Comparison of ENCODE assay signal across 15 mouse cellular contexts in the genomic region with DNA sequence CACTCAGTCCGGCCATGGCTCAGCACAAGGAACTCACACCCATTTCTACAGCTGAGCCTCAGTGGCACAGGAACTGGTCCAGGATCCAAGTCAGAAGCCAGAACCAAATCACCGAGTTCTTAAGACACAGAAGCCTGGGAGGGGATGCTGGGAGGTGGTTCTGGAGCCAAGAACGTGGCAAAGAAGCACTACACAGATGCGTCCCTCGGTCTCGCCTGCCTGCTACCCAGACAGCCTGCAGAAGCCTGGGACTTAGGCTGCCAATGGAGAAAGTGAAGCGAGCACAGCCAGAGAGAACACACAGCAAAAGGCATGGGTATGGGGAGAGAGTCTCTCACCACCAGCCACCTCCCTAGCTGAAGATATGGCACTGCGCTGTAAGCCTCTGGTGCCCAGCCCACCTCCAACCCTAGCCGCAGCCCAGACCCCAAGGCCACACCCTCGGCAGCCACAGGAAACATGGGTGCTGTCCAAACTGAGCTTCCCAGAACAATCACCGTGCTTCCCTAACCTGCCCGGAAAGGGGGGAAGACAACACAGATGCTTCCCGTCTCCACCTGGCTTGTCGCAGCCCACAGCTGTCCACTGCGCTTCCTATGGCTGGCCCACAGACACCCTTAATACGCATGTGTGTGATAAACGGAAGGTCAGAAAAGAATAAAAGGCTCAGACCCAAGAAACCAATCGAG. TPM values are rescaled to one million over a fixed set of nuclear protein-coding genes. Genes with fewer than 3 reads are reported as not detected.
A peak's percentile ranks its signal among the peaks of the same experiment; 100 is the strongest.
DNase-seq lines count a peak whose midpoint lies in the region; ATAC-seq and TF ChIP-seq lines count a peak whose summit lies in the region.
"Had no signal": no experiment of that assay in that cellular context is flagged by ENCODE, and none has a peak within 500 bp of the region (broad histone marks: within the 10 kb centered on the region; RNA-seq: fewer than 3 reads in every experiment).

No protein-coding gene starts in this region.

- no peak for TF ChIP-seq CTCF in stomach, postnatal 0 days (IDR thresholded peaks at IDR 0.05; ENCODE audit: low read depth)

- no peak overlapping the region for H3K9ac ChIP-seq in heart, embryonic 11.5 days (ENCODE audit: low read depth, low read length)
- H3K9ac ChIP-seq in lung, embryonic 16.5 days (ENCODE audit: low read length): no peak overlapping the region
- H3K9ac ChIP-seq in stomach, postnatal 0 days (ENCODE audit: low read length): no peak overlapping the region
- H3K9ac ChIP-seq: limb, embryonic 15.5 days had no signal

- no peak overlapping the region for H3K27ac ChIP-seq in heart, embryonic 11.5 days (ENCODE audit: low read depth, low read length)
- no peak overlapping the region for H3K27ac ChIP-seq in lung, embryonic 16.5 days (ENCODE audit: low read length)
- no peak overlapping the region for H3K27ac ChIP-seq in stomach, postnatal 0 days (replicated peaks)
- H3K27ac ChIP-seq: limb, embryonic 15.5 days had no signal

- peaks cover 22% of the 10 kb centered on the region for H3K4me1 ChIP-seq in heart, embryonic 11.5 days (ENCODE audit: control insufficient read depth, insufficient read depth, low read length)
- peaks cover 18% of the 10 kb centered on the region for H3K4me1 ChIP-seq in lung, embryonic 16.5 days (replicated peaks; ENCODE audit: control insufficient read depth, insufficient read depth, low read length)
- peaks cover 7% of the 10 kb centered on the region for H3K4me1 ChIP-seq in stomach, postnatal 0 days (replicated peaks; ENCODE audit: control insufficient read depth, insufficient read depth)

- 0 out of 2 replicates have a peak, but pooled peaks cover 3% of the 10 kb centered on the region for H3K27me3 ChIP-seq in heart, embryonic 11.5 days (ENCODE audit: control insufficient read depth, insufficient read depth, low read length)
- no peaks in the 10 kb centered on the region for H3K27me3 ChIP-seq in lung, embryonic 16.5 days (ENCODE audit: control insufficient read depth, insufficient read depth, low read depth, low read length)
- H3K27me3 ChIP-seq in stomach, postnatal 0 days (ENCODE audit: control insufficient read depth, insufficient read depth, low read length): no peaks in the 10 kb centered on the region
- H3K27me3 ChIP-seq: limb, embryonic 15.5 days had no signal

- H3K36me3 ChIP-seq in heart, embryonic 11.5 days (ENCODE audit: control insufficient read depth, insufficient read depth, low read length): no peaks in the 10 kb centered on the region
- no peaks in the 10 kb centered on the region for H3K36me3 ChIP-seq in lung, embryonic 16.5 days (ENCODE audit: control insufficient read depth, insufficient read depth, low read length)
- no peaks in the 10 kb centered on the region for H3K36me3 ChIP-seq in stomach, postnatal 0 days (ENCODE audit: control insufficient read depth, insufficient read depth, low read length)
- H3K36me3 ChIP-seq: limb, embryonic 15.5 days had no signal

- 76% methylated on average over 17 of the region's 18 CpGs for WGBS in heart, embryonic 11.5 days (ENCODE audit: insufficient replicate concordance)
- 65% methylated on average over 18 of the region's 18 CpGs for WGBS in lung, embryonic 16.5 days
- 57% methylated on average over 18 of the region's 18 CpGs for WGBS in stomach, postnatal 0 days

- H3K4me3 ChIP-seq in heart, embryonic 11.5 days (ENCODE audit: low read depth, low read length): no peak overlapping the region
- H3K4me3 ChIP-seq in lung, embryonic 16.5 days (ENCODE audit: low read length): no peak overlapping the region
- H3K4me3 ChIP-seq in stomach, postnatal 0 days (ENCODE audit: low read depth, low read length): no peak overlapping the region
- H3K4me3 ChIP-seq: limb, embryonic 15.5 days had no signal

- no peak for TF ChIP-seq EP300 in stomach, postnatal 0 days (optimal IDR thresholded peaks at IDR 0.05)

- H3K4me2 ChIP-seq in heart, embryonic 11.5 days: no peak overlapping the region
- no peak overlapping the region for H3K4me2 ChIP-seq in lung, embryonic 16.5 days (ENCODE audit: low read depth, low read length)
- H3K4me2 ChIP-seq in stomach, postnatal 0 days (replicated peaks; ENCODE audit: low read depth): no peak overlapping the region
- H3K4me2 ChIP-seq: limb, embryonic 15.5 days had no signal

- peak; percentile 68 for DNase-seq in heart, adult 8-10 months (ENCODE audit: low spot score)
- DNase-seq in lung, postnatal 36 days: no peak
- DNase-seq in stomach, postnatal 0 days (ENCODE audit: low spot score): no peak
- no peak for DNase-seq in cerebellum, adult 11-12 months
- no peak for DNase-seq in embryo, embryonic 11 days
- DNase-seq: adrenal gland, postnatal 25 days; cerebellum, adult 11 months; gastrocnemius, postnatal 36 days; right cerebral cortex, postnatal 14 days; thymus, postnatal 25 days had no signal

- no peak for ATAC-seq in heart, embryonic 11.5 days (replicated peaks; ENCODE audit: insufficient number of reproducible peaks, low FRiP score, low TSS enrichment)
- peak; percentile 27; the same call in 1 of the 2 replicates for ATAC-seq in lung, embryonic 16.5 days (ENCODE audit: low read depth)
- peak; percentile 58 for ATAC-seq in granulocyte monocyte progenitor cell, adult 5-6 weeks (replicated peaks; ENCODE audit: poor library complexity, severe bottlenecking)
- ATAC-seq in stomach, postnatal 0 days (ENCODE audit: low FRiP score, low TSS enrichment): peak; percentile 5; the same call in 1 of the 2 replicates
- ATAC-seq: CD4-positive, CD25-positive, alpha-beta regulatory T cell, adult 4 months had no signal

- H3K9me3 ChIP-seq in heart, embryonic 11.5 days (replicated peaks; ENCODE audit: control insufficient read depth, low read length): no peaks in the 10 kb centered on the region
- no peaks in the 10 kb centered on the region for H3K9me3 ChIP-seq in lung, embryonic 16.5 days (ENCODE audit: control insufficient read depth, low read length)
- H3K9me3 ChIP-seq in stomach, postnatal 0 days (ENCODE audit: control insufficient read depth, low read length): no peaks in the 10 kb centered on the region
- H3K9me3 ChIP-seq: limb, embryonic 15.5 days had no signal

RNA-seq across cellular contexts. Expression of gene Spsb1, which starts 13.6 kb away (rescaled TPM):
- total RNA-seq in heart, adult 8-10 months (2022): 10 to 100 TPM; 24.7 to 43.0 (median 31.0) TPM
- 4.7 and 5.6 TPM in 2 replicates for polyA plus RNA-seq in heart, embryonic 11.5 days (2014; fragmentation: Nextera tagmentation; extraction: Ambion mirVana)
- 14.9 and 15.1 TPM in 2 replicates for polyA plus RNA-seq in lung, embryonic 16.5 days (2015; fragmentation: Nextera tagmentation; extraction: Ambion mirVana)
- not detected in 2 replicates for total RNA-seq in granulocyte monocyte progenitor cell, adult 5-6 weeks (2014; fragmentation: Nextera tagmentation)
- not detected in 2 replicates for total RNA-seq in granulocyte monocyte progenitor cell, adult 5-6 weeks (2017)
- 10.0 and 13.1 TPM in 2 replicates for polyA plus RNA-seq in stomach, postnatal 0 days (2015; fragmentation: Nextera tagmentation; extraction: Ambion mirVana)
